Mouse (Mus musculus) CH12.LX (cell line): Measurements from ENCODE around the gene Pde4b. TPM values are rescaled to one million over a fixed set of nuclear protein-coding genes. Genes with fewer than 3 reads are reported as not detected.

ENCODE experiments used
- DNase-seq: peaks from one replicate; pipeline ENCODE4 v3.0.0-alpha.2; 2013; ENCODE audit errors: extremely low read depth
- H3K27ac ChIP-seq: 2 replicates; pipeline ENCODE4 v1.5.1; 2012; ENCODE audit warnings: low read depth, mild to moderate bottlenecking, control low read depth, moderate library complexity; ENCODE audit not compliant: insufficient read depth
- H3K27me3 ChIP-seq: replicated peaks from 2 replicates; pipeline ENCODE3; 2012; ENCODE audit warnings: inconsistent platforms
- H3K36me3 ChIP-seq, 2 experiments: replicated peaks in 1 of 2; 2 replicates each; pipeline versions ENCODE3 to v1.6.1; 2012; ENCODE audit warnings: inconsistent platforms in 1 of 2, low read length in 1 of 2, mild to moderate bottlenecking in 1 of 2, mixed read lengths in 1 of 2, moderate library complexity in 1 of 2; ENCODE audit not compliant: control insufficient read depth in 1 of 2, insufficient read depth in 1 of 2
- H3K4me1 ChIP-seq, 2 experiments: 2 replicates each; pipeline ENCODE4 v1.6.1; 2012; ENCODE audit warnings: inconsistent platforms in 1 of 2, moderate library complexity in 1 of 2; ENCODE audit not compliant: insufficient read depth in 2 of 2, control insufficient read depth in 1 of 2
- H3K4me2 ChIP-seq: 2 replicates; pipeline ENCODE4 v1.6.1; 2012; ENCODE audit warnings: low read depth, mild to moderate bottlenecking, control low read depth; ENCODE audit not compliant: poor library complexity, insufficient read depth, severe bottlenecking
- H3K4me3 ChIP-seq, 3 experiments: fragments of 150-350 bp in 1 of 3; sonication (generic) in 1 of 3; replicated peaks in 1 of 3; 2 replicates each; pipeline versions ENCODE3 to v1.5.1; 2011 to 2012; ENCODE audit warnings: low read depth in 2 of 3, low read length in 2 of 3, mild to moderate bottlenecking in 2 of 3, moderate library complexity in 2 of 3, control low read depth in 1 of 3, improper control_type of control experiment in 1 of 3, inconsistent platforms in 1 of 3, mixed read lengths in 1 of 3; ENCODE audit not compliant: poor library complexity in 1 of 3
- H3K79me2 ChIP-seq: replicated peaks from 2 replicates; pipeline ENCODE4 v1.6.1; 2012; ENCODE audit warnings: mild to moderate bottlenecking, moderate library complexity; ENCODE audit not compliant: control insufficient read depth, poor library complexity, insufficient read depth, severe bottlenecking; ENCODE audit errors: extremely low read depth
- H3K9ac ChIP-seq: 2 replicates; pipeline ENCODE4 v1.6.1; 2012; ENCODE audit warnings: low read depth, mild to moderate bottlenecking, control low read depth, moderate library complexity; ENCODE audit not compliant: insufficient read depth
- H3K9me3 ChIP-seq: replicated peaks from 2 replicates; pipeline ENCODE3; 2012; ENCODE audit warnings: low read length, inconsistent platforms, mixed read lengths
- BHLHE40 ChIP-seq: IDR thresholded peaks from 2 replicates; pipeline ENCODE4 v1.6.1; 2011; ENCODE audit warnings: mild to moderate bottlenecking, low read depth, low read length, improper control_type of control experiment
- CTCF ChIP-seq, 2 experiments: IDR thresholded peaks in 1 of 2; conservative IDR thresholded peaks in 1 of 2; 2 replicates each; pipeline ENCODE4 v1.5.1; 2011 to 2012; ENCODE audit warnings: low read depth in 2 of 2, low read length in 2 of 2, improper control_type of control experiment in 1 of 2, inconsistent platforms in 1 of 2, mild to moderate bottlenecking in 1 of 2, moderate library complexity in 1 of 2
- E2F4 ChIP-seq: IDR thresholded peaks from 2 replicates; pipeline ENCODE4 v1.6.1; 2011; ENCODE audit warnings: low read depth, low read length, improper control_type of control experiment; ENCODE audit not compliant: insufficient replicate concordance
- EP300 ChIP-seq: IDR thresholded peaks from 2 replicates; pipeline ENCODE4 v1.6.1; 2011; ENCODE audit warnings: low read length, improper control_type of control experiment
- ETS1 ChIP-seq: conservative IDR thresholded peaks from 2 replicates; pipeline ENCODE4 v1.6.1; 2012; ENCODE audit warnings: low read depth, mild to moderate bottlenecking, inconsistent platforms, low read length, improper control_type of control experiment, moderate library complexity
- JUND ChIP-seq: conservative IDR thresholded peaks from 2 replicates; pipeline ENCODE4 v1.6.1; 2011; ENCODE audit warnings: low read depth, low read length, improper control_type of control experiment
- MAFK ChIP-seq: IDR thresholded peaks from 2 replicates; pipeline ENCODE4 v1.6.1; 2011; ENCODE audit warnings: low read length, improper control_type of control experiment; ENCODE audit not compliant: insufficient replicate concordance
- MAX ChIP-seq: IDR thresholded peaks from 2 replicates; pipeline ENCODE4 v1.6.1; 2011; ENCODE audit warnings: low read length, improper control_type of control experiment
- MEF2A ChIP-seq: IDR thresholded peaks from 2 replicates; pipeline ENCODE4 v1.6.1; 2014; ENCODE audit warnings: low read depth, mild to moderate bottlenecking, inconsistent platforms, low read length, improper control_type of control experiment, borderline replicate concordance
- MYC ChIP-seq: IDR thresholded peaks from 2 replicates; pipeline ENCODE4 v1.6.1; 2011; ENCODE audit warnings: low read depth, mild to moderate bottlenecking, improper control_type of control experiment, low read length
- PAX5 ChIP-seq: IDR thresholded peaks from 2 replicates; pipeline ENCODE4 v1.6.1; 2012; ENCODE audit warnings: low read length, inconsistent platforms, mixed read lengths
- RAD21 ChIP-seq: IDR thresholded peaks from 2 replicates; pipeline ENCODE4 v1.6.1; 2011; ENCODE audit warnings: low read depth, mild to moderate bottlenecking, low read length, improper control_type of control experiment, moderate library complexity
- RCOR1 ChIP-seq: conservative IDR thresholded peaks from 2 replicates; pipeline ENCODE4 v1.6.1; 2012; ENCODE audit warnings: low read depth, mild to moderate bottlenecking, inconsistent platforms, low read length, improper control_type of control experiment
- SMC3 ChIP-seq: IDR thresholded peaks from 2 replicates; pipeline ENCODE4 v1.6.1; 2011; ENCODE audit warnings: low read depth, low read length, improper control_type of control experiment
- TBP ChIP-seq: conservative IDR thresholded peaks from 2 replicates; pipeline ENCODE4 v1.6.1; 2011; ENCODE audit warnings: low read depth, low read length, improper control_type of control experiment
- USF1 ChIP-seq: IDR thresholded peaks from 2 replicates; pipeline ENCODE4 v1.6.1; 2014; ENCODE audit warnings: low read depth, mild to moderate bottlenecking, inconsistent platforms, low read length, improper control_type of control experiment
- USF2 ChIP-seq: conservative IDR thresholded peaks from 2 replicates; pipeline ENCODE4 v1.6.1; 2011; ENCODE audit warnings: low read depth, low read length, improper control_type of control experiment
- ZC3H11A ChIP-seq: IDR thresholded peaks from 2 replicates; pipeline ENCODE4 v1.6.1; 2012; ENCODE audit warnings: low read depth, mild to moderate bottlenecking, inconsistent platforms, low read length, improper control_type of control experiment
- ZKSCAN1 ChIP-seq: IDR thresholded peaks from 2 replicates; pipeline ENCODE4 v1.6.1; 2012; ENCODE audit warnings: low read depth, inconsistent platforms, low read length, improper control_type of control experiment, borderline replicate concordance
- dilution Hi-C: fragments of 300-500 bp; cut with MboI; formaldehyde crosslinking; loops from 2 replicates; pipeline ENCODE4 v1.14.3; 2020; ENCODE audit warnings: low sequenced_read_pairs; ENCODE audit not compliant: extremely low pct_unique_long_range_greater_than_20kb, extremely low pct_ligation_motif_present
- in situ Hi-C: fragments of 300-500 bp; cut with MboI; formaldehyde crosslinking; loops from 3 replicates; pipeline ENCODE4 v1.14.3; 2019; ENCODE audit warnings: low sequenced_read_pairs, low pct_ligation_motif_present, low pct_unique_long_range_greater_than_20kb, mixed read lengths
- polyA plus RNA-seq: library from polyadenylated mRNA; unstranded; fragments of >175 nt; gene quantifications from 2 replicates; pipeline ENCODE4 v1.2.1, GENCODE M21; 2012; ENCODE audit warnings: low read depth; ENCODE audit not compliant: insufficient read length
- total RNA-seq, 2 experiments: library from RNA; depleted of rRNA; stranded (reverse); fragments of 300-350 nt in 1 of 2; fragments of >200 nt in 1 of 2; gene quantifications; 2 replicates each; pipeline ENCODE4 v1.2.3; 2012 to 2014

Gene Pde4b
- total and polyA plus RNA-seq, 3 experiments, result 9.6 to 24.2 (median 21.8) TPM

DNA sequence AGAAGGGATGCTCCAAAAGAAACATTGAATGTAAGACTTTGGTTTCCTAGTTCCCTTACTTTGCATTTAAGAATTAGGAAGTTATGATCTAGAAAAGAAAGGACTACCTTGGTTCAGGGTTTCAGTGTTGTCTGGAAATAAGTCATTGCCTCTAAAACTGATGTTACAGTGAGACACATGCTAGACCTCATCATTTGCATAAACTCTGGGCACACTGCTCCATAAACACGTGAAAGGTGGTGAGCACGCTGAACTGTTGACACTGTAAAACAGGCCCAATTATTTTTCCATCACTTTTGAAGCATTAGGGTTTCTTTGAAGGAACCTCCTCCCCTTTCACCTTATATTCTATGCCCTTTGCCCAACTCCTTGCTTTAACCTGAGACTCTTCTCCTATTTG is 122.4 kb downstream of the Pde4b start:
- no peaks in the 10 kb centered on the region for H3K36me3 ChIP-seq
- dilution Hi-C loops, result no loop called here
- H3K9ac ChIP-seq, result no peak overlapping the region
- in situ Hi-C loops, result no loop called here
- no peaks in the 10 kb centered on the region for H3K9me3 ChIP-seq
- peaks cover 0 to 10% of the 10 kb centered on the region in 2 experiments; a peak in 2 of 4 replicates for H3K4me1 ChIP-seq
- H3K79me2 ChIP-seq, result no peaks in the 10 kb centered on the region
- no peaks in the 10 kb centered on the region for H3K27me3 ChIP-seq
- no peak overlapping the region for H3K4me3 ChIP-seq
- TF ChIP-seq TBP, result no peak
- TF ChIP-seq E2F4, result no peak
- TF ChIP-seq MYC, result peak; percentile 64; the same call in 1 of the 2 replicates
- TF ChIP-seq BHLHE40, result peak; percentile 98
- TF ChIP-seq ETS1, result peak; percentile 66
- 0 out of 2 replicates have a peak, but pooled peaks have one; percentile 20 for TF ChIP-seq EP300
- TF ChIP-seq RCOR1, result no peak
- TF ChIP-seq MAX, result peak; percentile 51; the same call in 1 of the 2 replicates
- 0 out of 2 replicates have a peak, but pooled peaks have one; percentile 20 for TF ChIP-seq MAFK
- DNase-seq, result peak; percentile 45
- H3K4me2 ChIP-seq, result no peak overlapping the region
- no peak overlapping the region for H3K27ac ChIP-seq

DNA sequence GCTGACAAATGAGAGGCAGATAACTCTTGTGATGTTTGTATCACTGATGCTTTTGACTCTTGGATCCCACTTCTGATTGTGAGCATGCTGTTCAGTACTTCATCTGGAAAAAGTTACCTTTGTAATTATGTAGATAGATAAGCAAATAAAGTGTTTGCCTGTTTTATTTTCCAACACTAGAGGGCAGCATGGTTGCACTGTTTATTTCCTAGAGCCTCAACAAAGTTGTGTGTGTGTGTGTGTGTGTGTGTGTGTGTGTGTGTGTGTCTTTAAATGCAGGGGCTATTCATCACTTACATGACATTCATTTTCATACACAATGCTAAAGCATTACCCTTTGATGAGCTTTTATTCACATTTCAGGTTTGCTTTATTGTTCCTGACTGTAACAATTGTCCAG is 139.4 kb downstream of the Pde4b start:
- dilution Hi-C loops, result loop anchor here (25.0 kb wide), 1 partner anchor 261 kb away; no protein-coding TSS in a partner anchor
- DNase-seq, result peak; percentile 55
- peak; percentile 85 for TF ChIP-seq RAD21
- peak; percentile 77 for TF ChIP-seq SMC3
- TF ChIP-seq EP300, result no peak
- peak in 1 of 2 experiments; percentile 80; a peak in 2 of 4 replicates for TF ChIP-seq CTCF (conservative IDR thresholded peaks at IDR 0.05 in 1 of 2, IDR thresholded peaks at IDR 0.05 in 1 of 2; ENCODE audit: low read depth in 2 of 2, low read length in 2 of 2)
- TF ChIP-seq MAFK, result no peak
- no peak for TF ChIP-seq PAX5
- TF ChIP-seq USF1, result no peak
- TF ChIP-seq MYC, result no peak
- TF ChIP-seq ZKSCAN1, result no peak
- peak; percentile 47; the same call in 1 of the 2 replicates for TF ChIP-seq ZC3H11A
- no peak for TF ChIP-seq MEF2A
- no peak for TF ChIP-seq USF2
- no peak for TF ChIP-seq JUND
- Histone ChIP-seq H3K9me3 (no peaks in the 10 kb centered on the region), H3K27me3 (no peaks in the 10 kb centered on the region), H3K4me1 (peaks cover 0 to 9% of the 10 kb centered on the region in 2 experiments; a peak in 2 of 4 replicates), H3K36me3 (no peaks in the 10 kb centered on the region), H3K27ac (no peak overlapping the region), H3K79me2 (no peaks in the 10 kb centered on the region; the same call in 1 of the 2 replicates), H3K4me2 (no peak overlapping the region), H3K9ac (no peak overlapping the region), H3K4me3 (no peak overlapping the region)
- in situ Hi-C loops, result loop anchor here (5.0 to 10.0 kb wide), 2 partner anchors 256 to 428 kb away; no protein-coding TSS in a partner anchor
